Mouse (Mus musculus) liver, embryonic 13.5 days (tissue): ENCODE results near the gene Lmna. TPM values are rescaled to one million over a fixed set of nuclear protein-coding genes. Genes with fewer than 3 reads are reported as not detected.

Experiments
- ATAC-seq: fragments of 200-750 bp; cut with Nextera tagmentation; 2 replicates; pipeline ENCODE4 v1.8.0; 2017; ENCODE audit warnings: low read depth, mild to moderate bottlenecking, moderate number of reproducible peaks, moderate library complexity
- DNase-seq: peaks from one replicate; pipeline ENCODE4 v3.0.0; 2022
- H3K27ac ChIP-seq: fragments of 300-500 bp; sonication (generic); 2 replicates; pipeline ENCODE4 v1.5.1; 2015; ENCODE audit warnings: moderate library complexity, mild to moderate bottlenecking, inconsistent platforms
- H3K27me3 ChIP-seq: fragments of 300-500 bp; sonication (generic); 2 replicates; pipeline ENCODE4 v1.6.1; 2015; ENCODE audit warnings: mild to moderate bottlenecking, inconsistent platforms
- H3K36me3 ChIP-seq: fragments of 300-500 bp; sonication (generic); 2 replicates; pipeline ENCODE4 v1.6.1; 2015; ENCODE audit warnings: mild to moderate bottlenecking, inconsistent platforms
- H3K4me1 ChIP-seq: fragments of 300-500 bp; sonication (generic); replicated peaks from 2 replicates; pipeline ENCODE4 v1.6.1; 2015; ENCODE audit warnings: inconsistent platforms
- H3K4me2 ChIP-seq: fragments of 300-500 bp; sonication (generic); 2 replicates; pipeline ENCODE4 v1.6.1; 2015; ENCODE audit warnings: inconsistent platforms, mild to moderate bottlenecking, moderate library complexity
- H3K4me3 ChIP-seq: fragments of 300-500 bp; sonication (generic); replicated peaks from 2 replicates; pipeline ENCODE4 v1.5.1; 2015; ENCODE audit warnings: mild to moderate bottlenecking, inconsistent platforms
- H3K9ac ChIP-seq: fragments of 300-500 bp; sonication (generic); 2 replicates; pipeline ENCODE4 v1.6.1; 2015; ENCODE audit warnings: mild to moderate bottlenecking, inconsistent platforms
- H3K9me3 ChIP-seq: fragments of 300-500 bp; sonication (generic); replicated peaks from 2 replicates; pipeline ENCODE4 v1.6.1; 2016; ENCODE audit warnings: inconsistent platforms
- WGBS: fragments of 180-500 bp; shearing (Covaris S2); methylation state at CpG from one replicate; pipeline ENCODE4 v1.1.7; 2015; ENCODE audit not compliant: insufficient replicate concordance; 5-methylcytosine and 5-hydroxymethylcytosine counted together
- polyA plus RNA-seq: library from polyadenylated mRNA; unstranded; fragments of >200 nt; fragmentation: Nextera tagmentation; extraction: Ambion mirVana; gene quantifications from 2 replicates; pipeline ENCODE4 v1.2.1, GENCODE M21; 2015

Lmna gene
- polyA plus RNA-seq, 1 experiment from 2014 or later, result 165 TPM

- H3K36me3 ChIP-seq, result no peaks in the 10 kb centered on the region
- DNase-seq (no peak), ATAC-seq (no peak)
- H3K27me3 ChIP-seq, result no peaks in the 10 kb centered on the region
- no peak overlapping the region for H3K27ac ChIP-seq
- no peaks in the 10 kb centered on the region for H3K9me3 ChIP-seq
- H3K4me1 ChIP-seq, result peaks cover 39% of the 10 kb centered on the region
- no peak overlapping the region for H3K4me3 ChIP-seq
- no peak overlapping the region for H3K9ac ChIP-seq
- H3K4me2 ChIP-seq, result no peak overlapping the region
- 44% methylated on average over 6 of the region's 6 CpGs for WGBS
These were observed 37.1 kb upstream of the Lmna start for GRCm38 (mm10) chr3:88546674-88547418.

DNA sequence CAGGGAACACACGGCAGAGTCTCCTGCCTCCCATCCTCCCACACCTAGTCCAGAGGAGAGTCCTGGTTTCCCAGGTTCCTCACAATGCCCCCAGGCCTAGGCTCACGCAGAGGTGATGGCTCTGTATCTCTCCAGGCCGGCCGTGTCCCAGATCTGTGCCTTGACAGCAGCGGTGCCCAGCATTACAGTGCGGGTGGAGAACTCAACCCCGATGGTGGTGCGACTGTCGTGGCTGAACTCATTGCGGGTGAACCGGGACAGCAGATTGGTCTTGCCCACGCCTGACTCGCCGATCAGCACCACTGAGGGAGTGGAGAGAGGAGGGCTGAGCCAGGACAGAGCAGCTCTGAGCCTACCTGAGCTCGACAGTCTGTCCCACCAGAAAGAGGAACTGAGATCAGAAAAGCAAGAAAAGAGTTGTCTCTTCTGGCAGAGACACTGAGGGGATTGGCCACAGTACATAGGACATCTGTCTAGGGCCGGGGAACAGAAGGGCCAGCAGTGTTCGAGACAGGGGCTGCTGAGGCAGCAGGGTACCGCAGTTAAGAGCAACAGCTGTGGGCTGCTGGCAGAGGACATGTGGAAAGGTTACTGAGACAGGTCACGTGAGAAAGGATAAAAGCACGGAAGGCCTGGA, 35.3 kb upstream of the Lmna start:
- Histone ChIP-seq H3K9me3 (no peaks in the 10 kb centered on the region), H3K36me3 (no peaks in the 10 kb centered on the region), H3K4me1 (peaks cover 31% of the 10 kb centered on the region), H3K27me3 (no peaks in the 10 kb centered on the region), H3K4me3 (no peak overlapping the region), H3K9ac (no peak overlapping the region), H3K27ac (no peak overlapping the region), H3K4me2 (no peak overlapping the region)
- no peak for ATAC-seq
- 53% methylated on average over 20 of the region's 20 CpGs for WGBS
- no peak for DNase-seq

GRCm38 (mm10) chr3:88544514-88544913, 34.8 kb upstream of the Lmna start:
- no peak overlapping the region for H3K27ac ChIP-seq
- H3K4me1 ChIP-seq, result peaks cover 31% of the 10 kb centered on the region
- no peak overlapping the region for H3K9ac ChIP-seq
- no peak overlapping the region for H3K4me3 ChIP-seq
- ATAC-seq, result no peak
- no peaks in the 10 kb centered on the region for H3K36me3 ChIP-seq
- DNase-seq, result peak; percentile 20
- 35% methylated on average over 5 of the region's 5 CpGs for WGBS
- H3K9me3 ChIP-seq, result no peaks in the 10 kb centered on the region
- H3K4me2 ChIP-seq, result no peak overlapping the region
- no peaks in the 10 kb centered on the region for H3K27me3 ChIP-seq

GRCm38 (mm10) chr3:88543651-88544410, 34.1 kb upstream of the Lmna start:
- Histone ChIP-seq H3K27ac (no peak overlapping the region), H3K4me1 (peaks cover 34% of the 10 kb centered on the region), H3K36me3 (no peaks in the 10 kb centered on the region), H3K27me3 (no peaks in the 10 kb centered on the region), H3K4me2 (no peak overlapping the region), H3K9ac (no peak overlapping the region), H3K4me3 (no peak overlapping the region), H3K9me3 (no peaks in the 10 kb centered on the region)
- DNase-seq (no peak), ATAC-seq (no peak)
- WGBS, result 37% methylated on average over 5 of the region's 5 CpGs

GRCm38 (mm10) chr3:88543174-88543573, 33.4 kb upstream of the Lmna start:
- 84% methylated on average over 8 of the region's 8 CpGs for WGBS
- Histone ChIP-seq H3K4me1 (peaks cover 36% of the 10 kb centered on the region), H3K27me3 (no peaks in the 10 kb centered on the region), H3K36me3 (no peaks in the 10 kb centered on the region), H3K9me3 (no peaks in the 10 kb centered on the region), H3K4me2 (no peak overlapping the region), H3K4me3 (no peak overlapping the region), H3K27ac (no peak overlapping the region), H3K9ac (no peak overlapping the region)
- no peak for ATAC-seq
- DNase-seq, result no peak

- no peak for ATAC-seq
- WGBS, result 76% methylated on average over 4 of the region's 4 CpGs
These were observed 32.7 kb upstream of the Lmna start for GRCm38 (mm10) chr3:88542486-88542885.

GRCm38 (mm10) chr3:88541622-88542401, 32.1 kb upstream of the Lmna start:
- DNase-seq, result no peak
- H3K4me1 ChIP-seq, result peaks cover 40% of the 10 kb centered on the region

More at GRCm38 (mm10) chr3:88542486-88542885, 32.7 kb upstream of the Lmna start:
- H3K4me2 ChIP-seq, result no peak overlapping the region
- H3K9ac ChIP-seq, result no peak overlapping the region
- DNase-seq, result no peak
- no peak overlapping the region for H3K4me3 ChIP-seq
- H3K9me3 ChIP-seq, result no peaks in the 10 kb centered on the region
- peaks cover 38% of the 10 kb centered on the region for H3K4me1 ChIP-seq
- H3K27me3 ChIP-seq, result no peaks in the 10 kb centered on the region
- H3K27ac ChIP-seq, result no peak overlapping the region
- no peaks in the 10 kb centered on the region for H3K36me3 ChIP-seq

GRCm38 (mm10) chr3:88540085-88540484, 30.3 kb upstream of the Lmna start:
- Histone ChIP-seq H3K9ac (no peak overlapping the region; the same call in 1 of the 2 replicates), H3K4me3 (no peak overlapping the region), H3K27ac (no peak overlapping the region), H3K4me2 (no peak overlapping the region), H3K27me3 (no peaks in the 10 kb centered on the region), H3K36me3 (no peaks in the 10 kb centered on the region), H3K4me1 (peaks cover 53% of the 10 kb centered on the region), H3K9me3 (no peaks in the 10 kb centered on the region)
- no peak for ATAC-seq
- 60% methylated on average over 5 of the region's 5 CpGs for WGBS
- no peak for DNase-seq

More at GRCm38 (mm10) chr3:88541622-88542401, 32.1 kb upstream of the Lmna start:
- H3K9ac ChIP-seq, result no peak overlapping the region
- H3K27me3 ChIP-seq, result no peaks in the 10 kb centered on the region
- H3K27ac ChIP-seq, result no peak overlapping the region
- 69% methylated on average over 7 of the region's 7 CpGs for WGBS
- H3K4me3 ChIP-seq, result no peak overlapping the region
- no peaks in the 10 kb centered on the region for H3K9me3 ChIP-seq
- no peaks in the 10 kb centered on the region for H3K36me3 ChIP-seq
- no peak overlapping the region for H3K4me2 ChIP-seq
- no peak for ATAC-seq

- Histone ChIP-seq H3K27me3 (no peaks in the 10 kb centered on the region), H3K27ac (no peak overlapping the region), H3K4me3 (no peak overlapping the region), H3K4me2 (no peak overlapping the region), H3K36me3 (no peaks in the 10 kb centered on the region), H3K9ac (no peak overlapping the region), H3K9me3 (no peaks in the 10 kb centered on the region), H3K4me1 (peaks cover 53% of the 10 kb centered on the region)
- ATAC-seq (no peak), DNase-seq (no peak)
- WGBS, result 43% methylated on average over 3 of the region's 3 CpGs
These were observed 29.6 kb upstream of the Lmna start for GRCm38 (mm10) chr3:88539397-88539796.

GRCm38 (mm10) chr3:88538271-88539145, 28.8 kb upstream of the Lmna start:
- H3K4me1 ChIP-seq, result peaks cover 59% of the 10 kb centered on the region
- no peak for ATAC-seq
- no peaks in the 10 kb centered on the region for H3K36me3 ChIP-seq
- no peak overlapping the region for H3K4me3 ChIP-seq
- H3K4me2 ChIP-seq, result no peak overlapping the region
- no peak for DNase-seq
- H3K27me3 ChIP-seq, result peaks cover 4% of the 10 kb centered on the region; the same call in 1 of the 2 replicates
- 65% methylated on average over 9 of the region's 9 CpGs for WGBS
- no peak overlapping the region for H3K27ac ChIP-seq
- H3K9ac ChIP-seq, result no peak overlapping the region
- no peaks in the 10 kb centered on the region for H3K9me3 ChIP-seq
